Mouse (Mus musculus) heart, postnatal 36 days (tissue): ENCODE data around the gene Adora3. TPM values are rescaled to one million over a fixed set of nuclear protein-coding genes. Genes with fewer than 3 reads are reported as not detected.
"Not testable (repeated sequence)": the region's sequence is repeated elsewhere in the genome, so short reads cannot be mapped to it uniquely, and the experiment has no call there.

Experiments
- DNase-seq, 2 experiments: peaks; one replicate each; pipeline ENCODE4 v3.0.0; 2021 to 2022
- intact Hi-C: fragments of 180-260 bp; cut with DNase I; formaldehyde crosslinking; loops from one replicate; pipeline ENCODE4 v1.15.1; 2025
- total RNA-seq, 2 experiments: library from RNA; stranded (reverse); gene quantifications; 2 replicates each; pipeline ENCODE4 v1.2.3; 2021

The Adora3 gene
- total RNA-seq, 2 experiments from 2014 or later: 0.22 TPM; not detected in 1

GRCm38 (mm10) chr3:105899394-105900147 lies 28.9 kb downstream of the Adora3 start:
- intact Hi-C loops: loop anchor here (1.0 to 10.0 kb wide), 4 partner anchors 127 to 445 kb away; partner anchors contain the start of gene Kcnd3
- peak; percentile 83 to 89 for DNase-seq

GRCm38 (mm10) chr3:105900266-105900665 lies 29.6 kb downstream of the Adora3 start:
- no peak for DNase-seq
- intact Hi-C loops: loop anchor here (10.0 kb wide), 1 partner anchor 445 kb away; the partner anchor contains the start of gene Kcnd3

DNA sequence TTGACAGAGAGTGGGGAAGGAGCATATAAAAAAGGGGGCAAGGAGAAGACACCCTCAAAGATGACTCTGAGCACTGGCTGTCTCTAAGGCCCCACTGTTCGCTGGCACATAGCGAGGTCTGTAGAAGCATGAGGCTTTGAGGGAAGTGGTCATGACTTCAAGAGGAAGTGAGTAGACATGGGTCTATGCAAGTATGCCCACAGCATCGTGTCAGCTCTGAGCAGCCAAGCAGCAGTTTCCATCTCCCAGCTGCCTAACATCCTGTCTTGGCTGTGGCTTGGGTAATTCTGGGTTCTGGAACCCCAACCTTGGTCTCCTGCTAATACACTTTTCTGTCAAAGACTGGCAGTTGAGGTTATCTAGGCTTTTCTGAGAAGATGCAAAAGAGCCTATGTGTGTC lies 30.1 kb downstream of the Adora3 start:
- intact Hi-C loops: loop anchor here (10.0 kb wide), 1 partner anchor 446 kb away; the partner anchor contains the start of gene Kcnd3
- DNase-seq: no peak

DNA sequence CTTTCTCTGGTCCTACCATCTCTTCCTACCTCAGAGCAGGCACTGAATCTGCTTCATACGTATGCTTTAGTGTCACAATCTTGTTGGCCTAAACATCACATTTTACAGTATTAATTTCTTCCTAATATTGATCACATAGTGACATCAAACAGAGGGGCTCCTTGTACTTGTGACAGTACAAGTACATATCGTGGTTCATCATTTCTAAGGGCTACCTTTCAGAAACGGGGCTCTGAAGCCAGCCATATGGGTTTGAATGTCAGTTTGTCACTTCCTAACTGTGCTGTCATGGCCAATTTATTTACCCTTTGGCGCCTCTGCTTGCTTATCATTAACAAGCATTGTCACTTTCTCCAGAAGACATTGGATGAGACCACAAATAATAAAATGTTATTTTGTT lies 30.8 kb downstream of the Adora3 start:
- DNase-seq: no peak
- intact Hi-C loops: loop anchor here (10.0 kb wide), 1 partner anchor 447 kb away; the partner anchor contains the start of gene Kcnd3

DNA sequence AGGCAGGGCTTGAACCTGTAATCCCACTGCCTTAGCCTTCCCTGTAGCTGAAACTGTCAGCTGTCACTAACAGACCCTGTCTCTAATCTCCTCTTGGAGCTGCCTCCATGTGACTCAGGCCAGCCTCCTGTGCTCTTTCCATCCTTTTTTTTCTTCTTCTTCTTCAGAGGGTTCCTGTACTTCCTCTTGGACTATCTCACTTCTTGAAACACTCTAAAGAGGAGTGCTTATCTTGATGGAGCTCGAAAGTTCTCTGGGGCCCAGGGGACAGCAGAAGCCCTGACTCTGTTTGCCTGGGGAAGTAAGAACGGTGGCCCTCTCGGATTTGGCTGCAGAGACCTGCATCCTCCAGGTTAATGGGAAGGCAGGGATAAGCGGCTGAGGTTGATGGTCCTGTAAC lies 33.6 kb downstream of the Adora3 start:
- DNase-seq: no peak
- intact Hi-C loops: loop anchor here (10.0 kb wide), 1 partner anchor 449 kb away; the partner anchor contains the start of gene Kcnd3

DNA sequence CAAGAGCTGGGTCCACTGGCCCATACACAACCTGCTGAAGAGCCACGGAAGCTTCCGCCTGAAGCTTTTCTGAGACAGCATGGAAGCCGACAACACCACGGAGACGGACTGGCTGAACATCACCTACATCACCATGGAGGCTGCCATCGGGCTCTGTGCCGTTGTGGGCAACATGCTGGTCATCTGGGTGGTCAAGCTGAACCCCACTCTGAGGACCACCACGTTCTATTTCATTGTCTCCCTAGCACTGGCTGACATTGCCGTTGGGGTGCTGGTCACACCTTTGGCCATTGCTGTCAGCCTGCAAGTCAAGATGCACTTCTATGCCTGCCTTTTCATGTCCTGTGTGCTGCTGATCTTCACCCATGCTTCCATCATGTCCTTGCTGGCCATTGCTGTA lies 34.1 kb downstream of the Adora3 start:
- no peak for DNase-seq
- intact Hi-C loops: loop anchor here (10.0 kb wide), 1 partner anchor 450 kb away; the partner anchor contains the start of gene Kcnd3

DNA sequence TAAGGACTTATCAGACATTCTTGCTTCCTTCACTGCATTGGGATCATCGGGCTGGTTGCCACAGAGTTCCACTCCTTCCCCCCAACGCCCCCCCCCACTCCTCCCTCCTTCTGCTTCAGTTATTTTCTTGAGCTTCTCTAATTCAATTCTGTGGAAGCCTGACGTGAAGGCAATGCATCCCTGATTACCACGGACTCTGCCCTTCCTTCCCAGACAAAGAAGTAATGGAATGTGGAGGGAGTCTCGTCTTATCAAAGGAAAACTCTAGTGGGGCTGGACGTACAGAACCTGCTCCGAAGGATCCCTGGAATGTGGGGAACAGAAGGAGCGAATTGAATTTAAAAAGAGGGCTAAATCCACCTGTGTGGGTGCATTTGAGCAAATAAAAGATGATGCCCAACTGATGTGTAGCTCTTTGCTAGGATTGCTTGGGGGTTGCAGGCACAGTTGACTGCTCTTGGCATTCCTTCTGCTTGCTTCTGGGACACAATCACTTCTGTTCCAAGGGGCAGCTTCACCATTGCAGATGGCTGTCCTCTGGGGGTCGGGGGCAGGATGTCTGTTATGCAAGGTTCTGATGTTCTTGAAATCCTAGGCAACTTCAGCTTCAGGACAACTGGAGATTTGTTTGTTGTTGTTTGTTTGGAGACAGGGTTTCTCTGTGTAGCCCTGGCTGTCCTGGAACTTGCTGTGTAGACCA lies 37.4 kb downstream of the Adora3 start:
- intact Hi-C loops: loop anchor here (10.0 kb wide), 1 partner anchor 453 kb away; the partner anchor contains the start of gene Kcnd3
- no peak for DNase-seq

- no peak for DNase-seq
- intact Hi-C loops: loop anchor here (10.0 kb wide), 1 partner anchor 454 kb away; the partner anchor contains the start of gene Kcnd3
These were observed 38.3 kb downstream of the Adora3 start for GRCm38 (mm10) chr3:105908976-105909375.

GRCm38 (mm10) chr3:105910519-105911190 lies 40.0 kb downstream of the Adora3 start:
- DNase-seq: no peak
- intact Hi-C loops: no loop called here

DNA sequence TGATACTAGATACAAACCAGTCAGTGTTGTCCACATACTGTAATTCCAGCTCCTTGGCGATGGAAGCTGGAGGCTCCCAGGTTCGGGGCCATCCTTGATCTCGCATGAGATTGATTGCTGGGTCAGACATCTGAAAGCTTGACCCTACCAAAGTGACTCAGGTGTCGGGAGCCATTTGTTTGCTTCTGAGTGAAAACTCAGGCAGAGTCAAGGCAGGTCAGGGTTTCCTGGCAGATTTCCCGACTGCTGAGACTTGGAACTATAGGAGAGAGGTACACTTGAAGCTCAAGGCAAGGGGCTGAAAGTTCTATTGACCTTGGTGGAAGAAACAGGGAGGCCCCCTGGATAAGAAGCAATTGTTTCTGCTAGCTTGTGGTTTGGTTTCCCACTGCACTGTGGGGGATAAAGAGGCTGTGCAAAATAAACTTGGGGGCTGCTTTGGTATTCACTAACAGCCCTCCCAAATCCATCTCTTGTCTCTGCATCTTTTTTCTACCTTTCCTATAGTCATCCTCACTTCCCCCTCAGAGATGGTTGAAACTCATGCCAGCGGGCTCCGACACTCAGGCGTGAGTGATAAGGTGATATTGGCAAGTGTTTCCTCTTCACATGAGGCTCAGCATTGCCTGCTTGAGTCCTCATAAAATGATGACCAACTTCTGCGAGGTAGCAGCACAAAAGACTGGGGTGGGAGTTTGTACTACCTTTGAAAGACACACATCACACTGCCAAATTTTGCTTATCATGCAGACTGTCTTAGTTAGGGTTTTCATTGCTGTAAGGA lies 41.6 kb downstream of the Adora3 start:
- intact Hi-C loops: no loop called here

GRCm38 (mm10) chr3:105913839-105914681 lies 43.4 kb downstream of the Adora3 start:
- intact Hi-C loops: no loop called here
- DNase-seq: no peak

More for the DNA sequence above, 41.6 kb downstream of the Adora3 start:
- no peak for DNase-seq

DNA sequence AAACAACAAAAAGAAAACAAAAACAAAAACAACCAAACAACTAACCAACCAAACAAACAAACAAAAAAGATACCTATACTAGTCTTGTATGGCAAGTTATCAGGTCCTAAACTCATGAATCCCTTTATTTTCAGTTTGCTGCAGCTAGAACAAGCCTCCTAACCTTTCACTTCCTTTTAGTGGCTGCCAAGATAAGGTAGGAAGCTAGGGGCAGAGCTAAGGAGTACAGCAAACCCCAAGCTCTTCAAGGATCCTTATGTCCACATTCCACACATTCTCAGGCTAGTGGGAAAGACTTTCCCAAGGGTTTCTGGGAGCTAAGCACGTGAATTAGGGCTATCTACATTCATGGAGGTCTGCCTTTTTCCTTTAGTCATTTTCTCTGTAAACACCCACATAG lies 44.6 kb downstream of the Adora3 start:
- no peak for DNase-seq
- intact Hi-C loops: no loop called here

DNA sequence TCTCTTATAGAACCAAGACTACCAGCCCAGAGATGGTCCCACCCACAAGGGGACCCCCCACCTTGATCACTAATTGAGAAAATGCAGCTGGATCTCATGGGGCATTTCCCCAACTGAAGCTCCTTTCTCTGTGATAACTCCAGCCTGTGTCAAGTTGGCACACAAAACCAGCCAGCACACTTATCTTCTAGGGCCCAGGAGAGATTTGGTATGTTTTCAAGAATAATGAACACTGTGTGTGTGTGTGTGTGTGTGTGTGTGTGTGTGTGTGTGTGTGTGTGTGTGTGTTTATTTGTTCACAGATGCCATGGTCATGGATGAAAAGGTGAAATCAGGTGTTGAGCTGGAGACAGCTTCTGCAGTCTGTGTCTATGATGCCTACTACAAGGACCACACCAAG lies 45.8 kb downstream of the Adora3 start:
- intact Hi-C loops, DNase-seq: not testable (repeated sequence)

GRCm38 (mm10) chr3:105917656-105918354 lies 47.1 kb downstream of the Adora3 start:
- no peak for DNase-seq
- intact Hi-C loops: no loop called here

DNA sequence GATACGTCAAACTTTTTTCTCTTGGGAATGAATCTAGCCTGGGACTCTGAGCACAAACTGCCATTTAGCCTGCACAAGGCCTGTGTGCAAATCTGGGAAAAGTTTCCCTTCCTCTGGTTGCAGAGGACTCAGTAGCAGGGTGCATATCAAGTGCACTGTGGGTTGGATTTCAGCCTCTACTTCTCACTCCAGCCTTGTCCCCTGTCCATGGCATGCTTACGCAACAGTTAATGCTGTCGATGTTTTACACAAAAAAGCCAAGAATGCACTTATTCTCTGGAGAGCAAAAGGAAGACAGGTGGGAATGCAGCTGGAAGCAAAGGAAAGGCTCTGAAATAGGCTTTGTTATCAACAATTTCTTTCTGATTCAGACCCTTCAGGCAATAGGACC lies 47.7 kb downstream of the Adora3 start:
- intact Hi-C loops: no loop called here
- no peak for DNase-seq

- DNase-seq, intact Hi-C loops: not testable (repeated sequence)
These were observed 50.1 kb downstream of the Adora3 start for GRCm38 (mm10) chr3:105920743-105921142.

- DNase-seq: no peak
- intact Hi-C loops: no loop called here
These were observed 51.3 kb downstream of the Adora3 start for GRCm38 (mm10) chr3:105921959-105922358.

- intact Hi-C loops: no loop called here
- DNase-seq: no peak
These were observed 54.0 kb downstream of the Adora3 start for GRCm38 (mm10) chr3:105924616-105925015.
